Mouse (Mus musculus): ENCODE data around the gene Mfap3.

The Mfap3 gene

GRCm38 (mm10) chr11:57518091-57518750 is at the start of gene Mfap3, which contains the start of gene Fam114a2:
Gene Mfap3 (plus strand): TSS chr11:57518664.
Gene Fam114a2 (minus strand): TSS chr11:57518617.
- DNase-seq (ENCODE audit: low spot score), result peak; percentile 93

GRCm38 (mm10) chr11:57468706-57469105 is 49.8 kb upstream of the Mfap3 start:
- no peak for DNase-seq (ENCODE audit: low spot score)

GRCm38 (mm10) chr11:57470056-57470455 is 48.4 kb upstream of the Mfap3 start:
- DNase-seq (ENCODE audit: low spot score), result no peak

- DNase-seq (ENCODE audit: low spot score), result no peak
Observed at GRCm38 (mm10) chr11:57470979-57471378, 47.5 kb upstream of the Mfap3 start.

- no peak for DNase-seq (ENCODE audit: low spot score)
Observed at GRCm38 (mm10) chr11:57474296-57474941, 44.0 kb upstream of the Mfap3 start.

- DNase-seq (ENCODE audit: low spot score), result no peak
Observed at GRCm38 (mm10) chr11:57475119-57475518, 43.3 kb upstream of the Mfap3 start.

- DNase-seq (ENCODE audit: low spot score), result no peak
Observed at GRCm38 (mm10) chr11:57478077-57478476, 40.4 kb upstream of the Mfap3 start.

GRCm38 (mm10) chr11:57488436-57488835 is 30.0 kb upstream of the Mfap3 start:
- DNase-seq (ENCODE audit: low spot score), result no peak

GRCm38 (mm10) chr11:57496462-57497039 is 21.9 kb upstream of the Mfap3 start:
- DNase-seq (ENCODE audit: low spot score), result no peak

- DNase-seq (ENCODE audit: low spot score), result no peak
Observed at GRCm38 (mm10) chr11:57497701-57498100, 20.8 kb upstream of the Mfap3 start.

GRCm38 (mm10) chr11:57498215-57498614 is 20.2 kb upstream of the Mfap3 start:
- DNase-seq (ENCODE audit: low spot score), result no peak

- no peak for DNase-seq (ENCODE audit: low spot score)
Observed at GRCm38 (mm10) chr11:57503155-57503554, 15.3 kb upstream of the Mfap3 start.

- no peak for DNase-seq (ENCODE audit: low spot score)
Observed at GRCm38 (mm10) chr11:57506899-57507298, 11.6 kb upstream of the Mfap3 start.

GRCm38 (mm10) chr11:57515218-57515617 is 3.2 kb upstream of the Mfap3 start:
- DNase-seq (ENCODE audit: low spot score), result no peak

GRCm38 (mm10) chr11:57516946-57517441 is 1.5 kb upstream of the Mfap3 start:
- DNase-seq (ENCODE audit: low spot score), result no peak

- DNase-seq (ENCODE audit: low spot score), result no peak
Observed at GRCm38 (mm10) chr11:57518751-57519148, 286 bp downstream of the Mfap3 start.

GRCm38 (mm10) chr11:57519304-57519703 is 840 bp downstream of the Mfap3 start:
- no peak for DNase-seq (ENCODE audit: low spot score)

GRCm38 (mm10) chr11:57521206-57521605 is 2.7 kb downstream of the Mfap3 start:
- no peak for DNase-seq (ENCODE audit: low spot score)

GRCm38 (mm10) chr11:57522046-57522445 is 3.6 kb downstream of the Mfap3 start:
- DNase-seq (ENCODE audit: low spot score), result no peak

- no peak for DNase-seq (ENCODE audit: low spot score)
Observed at GRCm38 (mm10) chr11:57523418-57523817, 5.0 kb downstream of the Mfap3 start.

GRCm38 (mm10) chr11:57524597-57524996 is 6.1 kb downstream of the Mfap3 start:
- no peak for DNase-seq (ENCODE audit: low spot score)

- no peak for DNase-seq (ENCODE audit: low spot score)
Observed at GRCm38 (mm10) chr11:57525900-57526299, 7.4 kb downstream of the Mfap3 start.

GRCm38 (mm10) chr11:57527506-57527905 is 9.0 kb downstream of the Mfap3 start:
- DNase-seq (ENCODE audit: low spot score), result no peak
